Mouse (Mus musculus): ENCODE data around the gene Arl2. TPM values are rescaled to one million over a fixed set of nuclear protein-coding genes. Genes with fewer than 3 reads are reported as not detected.

Gene Arl2
- total RNA-seq (2023): 10 to 100 TPM; 11.0 to 12.8 TPM

GRCm38 (mm10) chr19:6141394-6141749, at the start of gene Arl2:
TSS of gene Arl2 (minus strand) at chr19:6141548.

GRCm38 (mm10) chr19:6184131-6184530, 42.8 kb upstream of the Arl2 start, which contains the start of gene Majin:
TSS of gene Majin (plus strand) at chr19:6184388.

GRCm38 (mm10) chr19:6140678-6141393, 512 bp downstream of the Arl2 start, which contains the start of gene Batf2:
TSS of gene Batf2 (plus strand) at chr19:6140983.

GRCm38 (mm10) chr19:6127760-6128341, 13.5 kb downstream of the Arl2 start, which contains the start of gene Snx15:
TSS of gene Snx15 (minus strand) at chr19:6128304.

GRCm38 (mm10) chr19:6117986-6118676, 23.2 kb downstream of the Arl2 start, which contains the start of gene Sac3d1:
TSS of gene Sac3d1 (minus strand) at chr19:6118650.

GRCm38 (mm10) chr19:6105586-6105985, 35.8 kb downstream of the Arl2 start, which contains the start of gene Naaladl1:
TSS of gene Naaladl1 (plus strand) at chr19:6105782.

GRCm38 (mm10) chr19:6094119-6094518, 47.2 kb downstream of the Arl2 start, which contains the start of gene AC131692.1:
TSS of gene AC131692.1 (plus strand) at chr19:6094419.

GRCm38 (mm10) chr19:6084478-6085248, 56.7 kb downstream of the Arl2 start, which contains the start of the genes Zfpl1 and Cdca5:
TSS of gene Zfpl1 (minus strand) at chr19:6084956.
TSS of gene Cdca5 (plus strand) at chr19:6084983.

Other genes with a start within 250 kb of the Arl2 start
- gene Tigd3, start 247.4 kb downstream of the Arl2 start, total RNA-seq (2023): 1 to 10 TPM; 1.6 to 2.0 TPM
- gene Dpf2, start 228.5 kb downstream of the Arl2 start, total RNA-seq (2023): 100 to 1,000 TPM; 109 to 122 TPM
- 1 to 10 TPM; 4.5 to 5.0 TPM for gene Cdc42ep2, start 216.7 kb downstream of the Arl2 start, total RNA-seq (2023)
- gene Pola2, start 177.3 kb downstream of the Arl2 start, total RNA-seq (2023): 10 to 100 TPM; 30.9 to 35.0 TPM
- 1 to 10 TPM; 2.0 to 2.5 TPM for gene Slc22a20, start 155.4 kb downstream of the Arl2 start, total RNA-seq (2023)
- gene Capn1, start 125.7 kb downstream of the Arl2 start, total RNA-seq (2023): 100 to 1,000 TPM; 247 to 265 TPM
- gene Syvn1, start 95.0 kb downstream of the Arl2 start, total RNA-seq (2023): 10 to 100 TPM; 45.6 to 51.2 TPM
- gene Mrpl49, start 83.8 kb downstream of the Arl2 start, total RNA-seq (2023): 10 to 100 TPM; 15.8 to 16.7 TPM
- 1,000 to 10,000 TPM; 1,540 to 1,651 TPM for gene Fau, start 83.7 kb downstream of the Arl2 start, total RNA-seq (2023)
- gene Znhit2, start 80.4 kb downstream of the Arl2 start, total RNA-seq (2023): 10 to 100 TPM; 11.2 to 11.7 TPM
- 1 to 10 TPM; 9.6 to 9.7 TPM for gene Tm7sf2, start 73.2 kb downstream of the Arl2 start, total RNA-seq (2023)
- gene Vps51, start 64.3 kb downstream of the Arl2 start, total RNA-seq (2023): 10 to 100 TPM; 70.3 to 87.1 TPM
- gene Tmem262, start 61.5 kb downstream of the Arl2 start, total RNA-seq (2023): not detected
- gene Gm28374, start 59.3 kb downstream of the Arl2 start, total RNA-seq (2023): under 1 TPM in 1 of 2 experiments, not detected in 1; 0.71 TPM
- gene Zfpl1, start 56.6 kb downstream of the Arl2 start, total RNA-seq (2023): 10 to 100 TPM; 38.5 to 39.7 TPM
- gene Cdca5, start 56.6 kb downstream of the Arl2 start, total RNA-seq (2023): 10 to 100 TPM; 26.1 to 30.9 TPM
- 1 to 10 TPM; 1.1 to 1.9 TPM for gene AC131692.1, start 47.1 kb downstream of the Arl2 start, total RNA-seq (2023)
- under 1 TPM; 0.49 to 0.60 TPM for gene Naaladl1, start 35.8 kb downstream of the Arl2 start, total RNA-seq (2023)
- gene Sac3d1, start 22.9 kb downstream of the Arl2 start, total RNA-seq (2023): 1 to 10 TPM; 5.2 to 6.0 TPM
- gene Snx15, start 13.2 kb downstream of the Arl2 start, total RNA-seq (2023): 10 to 100 TPM; 13.6 to 17.3 TPM
- under 1 TPM in 1 of 2 experiments, not detected in 1; 0.42 TPM for gene Batf2, start 565 bp downstream of the Arl2 start, total RNA-seq (2023)
- gene Majin, start 42.8 kb upstream of the Arl2 start, total RNA-seq (2023): not detected
- gene Gpha2, start 84.8 kb upstream of the Arl2 start, total RNA-seq (2023): not detected
- 10 to 100 TPM; 14.6 to 20.9 TPM for gene Ppp2r5b, start 94.3 kb upstream of the Arl2 start, total RNA-seq (2023)
- gene Atg2a, start 100.1 kb upstream of the Arl2 start, total RNA-seq (2023): 100 to 1,000 TPM; 186 to 206 TPM
- 100 to 1,000 TPM; 224 to 254 TPM for gene Ehd1, start 135.2 kb upstream of the Arl2 start, total RNA-seq (2023)
- 10 to 100 TPM; 10.1 to 13.7 TPM for gene Cdc42bpg, start 164.9 kb upstream of the Arl2 start, total RNA-seq (2023)
- gene Men1, start 193.4 kb upstream of the Arl2 start, total RNA-seq (2023): 10 to 100 TPM; 20.2 to 21.2 TPM
- 100 to 1,000 TPM; 393 to 423 TPM for gene Map4k2, start 199.6 kb upstream of the Arl2 start, total RNA-seq (2023)
- gene Sf1, start 222.1 kb upstream of the Arl2 start, total RNA-seq (2023): 100 to 1,000 TPM; 481 to 491 TPM
- 1 to 10 TPM; 4.8 to 7.8 TPM for gene Pygm, start 242.9 kb upstream of the Arl2 start, total RNA-seq (2023)